Mouse (Mus musculus) gastrocnemius, postnatal 36 days (tissue): Measurements from ENCODE around the gene Dlk1. TPM values are rescaled to one million over a fixed set of nuclear protein-coding genes. Genes with fewer than 3 reads are reported as not detected.

Experiments used
- total RNA-seq, 2 experiments: library from RNA; stranded (reverse); gene quantifications; 2 replicates each; pipeline ENCODE4 v1.2.3; 2021

The Dlk1 gene
- total RNA-seq, 2 experiments from 2014 or later, result 3.6 to 5.8 TPM

Other genes with a start within 250 kb of the Dlk1 start
- gene Rtl1, start 147.5 kb downstream of the Dlk1 start, total RNA-seq, result not detected